Mouse (Mus musculus): ENCODE results near the gene Crb1.
"Not testable (repeated sequence)": the region's sequence is repeated elsewhere in the genome, so short reads cannot be mapped to it uniquely, and the experiment has no call there.

The Crb1 gene

DNA sequence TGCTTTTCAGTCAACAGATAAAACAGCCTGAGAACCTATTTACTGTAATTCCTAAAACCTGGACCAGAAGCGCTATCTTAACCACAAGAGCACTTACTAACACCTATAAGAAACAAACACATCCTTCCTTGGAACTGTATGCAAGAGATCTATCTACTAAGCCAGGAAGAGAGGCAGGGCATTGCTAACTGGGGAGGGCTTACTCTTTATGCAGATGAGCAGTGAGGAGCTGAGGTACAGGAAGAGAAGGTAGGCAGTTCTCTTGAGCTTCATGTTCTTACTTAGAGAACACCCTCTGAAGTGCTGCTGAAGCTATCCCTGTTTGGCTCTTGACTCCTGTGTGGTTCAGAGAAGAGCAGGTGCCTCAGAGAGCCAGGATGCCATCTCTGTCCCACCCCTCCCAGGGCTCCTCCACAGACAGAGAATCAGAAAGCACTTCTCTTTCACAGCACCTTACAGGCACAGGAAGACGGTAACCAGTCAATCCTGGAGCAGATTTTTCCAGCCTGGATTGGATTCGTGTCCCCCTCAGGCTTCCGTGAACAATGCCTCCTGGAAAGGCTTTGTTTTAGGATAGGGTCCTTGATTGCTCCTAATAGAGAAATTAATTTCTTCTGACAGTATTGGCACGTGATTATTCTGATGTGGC lies at the start of gene Crb1:
Gene Crb1, minus strand, starts transcription at position 463 of the 649 bp plus-strand sequence.
- no peak for DNase-seq (ENCODE audit: low spot score in 2 of 2)

DNA sequence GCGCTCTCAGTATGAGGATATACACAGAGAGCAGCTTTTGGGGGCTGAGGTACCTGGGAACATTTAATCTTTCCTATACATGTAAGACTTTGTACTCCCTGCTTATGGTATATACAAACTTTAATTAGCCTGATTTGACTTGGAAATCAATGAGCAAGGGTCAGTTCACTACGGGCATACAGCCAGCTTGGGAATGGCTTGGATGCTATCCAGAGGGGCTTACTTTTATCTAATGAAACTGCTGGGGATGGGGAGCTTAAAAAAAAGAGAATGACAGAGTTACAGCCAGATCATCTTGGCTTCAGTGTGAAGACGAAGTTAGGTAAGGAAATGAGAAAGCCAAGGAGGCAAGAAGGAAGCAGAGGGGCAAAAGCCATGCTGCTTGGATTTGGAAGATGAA lies 48.1 kb upstream of the Crb1 start:
- no peak for DNase-seq (ENCODE audit: low spot score in 2 of 2)

DNA sequence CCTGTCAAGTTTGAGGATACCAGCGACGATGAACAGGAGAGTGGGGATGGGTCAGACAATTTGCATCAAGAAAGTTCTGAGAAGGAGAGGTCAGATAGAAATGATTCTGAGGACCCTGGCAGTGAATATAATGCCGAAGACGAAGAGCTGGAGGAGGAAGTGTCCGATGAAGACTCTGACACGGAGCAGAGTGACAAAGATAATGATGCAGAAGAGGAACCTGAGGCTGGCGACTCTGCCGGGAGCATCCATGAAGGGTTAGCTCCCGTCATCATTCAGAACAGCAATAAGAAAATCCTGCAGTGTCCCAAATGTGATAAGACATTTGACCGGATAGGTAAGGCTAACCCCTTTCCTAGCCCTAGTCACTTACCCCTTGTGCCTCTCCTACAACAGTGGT lies 47.0 kb upstream of the Crb1 start:
- no peak for DNase-seq (ENCODE audit: low spot score in 2 of 2)

DNA sequence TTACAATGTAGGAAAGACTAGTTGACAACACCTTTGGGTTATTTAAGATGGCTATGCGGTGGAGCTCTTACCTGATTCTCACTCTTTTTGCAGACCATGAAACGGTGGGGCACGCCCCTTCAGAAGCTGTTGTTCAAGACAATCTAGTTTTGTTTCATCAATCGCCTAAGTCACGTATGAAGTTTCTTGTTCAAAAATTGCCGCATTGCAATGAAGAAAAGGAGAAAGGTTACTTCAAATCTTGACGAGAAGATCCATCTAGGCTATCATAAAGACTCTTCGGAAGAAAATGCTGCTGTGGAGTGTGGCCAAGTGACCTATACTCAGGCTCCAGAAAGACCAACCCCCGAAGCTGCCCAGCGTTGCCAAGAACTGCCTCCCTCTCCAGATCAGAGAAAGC lies 46.0 kb upstream of the Crb1 start:
- DNase-seq (ENCODE audit: low spot score in 2 of 2): peak in 1 of 2 experiments; percentile 18

DNA sequence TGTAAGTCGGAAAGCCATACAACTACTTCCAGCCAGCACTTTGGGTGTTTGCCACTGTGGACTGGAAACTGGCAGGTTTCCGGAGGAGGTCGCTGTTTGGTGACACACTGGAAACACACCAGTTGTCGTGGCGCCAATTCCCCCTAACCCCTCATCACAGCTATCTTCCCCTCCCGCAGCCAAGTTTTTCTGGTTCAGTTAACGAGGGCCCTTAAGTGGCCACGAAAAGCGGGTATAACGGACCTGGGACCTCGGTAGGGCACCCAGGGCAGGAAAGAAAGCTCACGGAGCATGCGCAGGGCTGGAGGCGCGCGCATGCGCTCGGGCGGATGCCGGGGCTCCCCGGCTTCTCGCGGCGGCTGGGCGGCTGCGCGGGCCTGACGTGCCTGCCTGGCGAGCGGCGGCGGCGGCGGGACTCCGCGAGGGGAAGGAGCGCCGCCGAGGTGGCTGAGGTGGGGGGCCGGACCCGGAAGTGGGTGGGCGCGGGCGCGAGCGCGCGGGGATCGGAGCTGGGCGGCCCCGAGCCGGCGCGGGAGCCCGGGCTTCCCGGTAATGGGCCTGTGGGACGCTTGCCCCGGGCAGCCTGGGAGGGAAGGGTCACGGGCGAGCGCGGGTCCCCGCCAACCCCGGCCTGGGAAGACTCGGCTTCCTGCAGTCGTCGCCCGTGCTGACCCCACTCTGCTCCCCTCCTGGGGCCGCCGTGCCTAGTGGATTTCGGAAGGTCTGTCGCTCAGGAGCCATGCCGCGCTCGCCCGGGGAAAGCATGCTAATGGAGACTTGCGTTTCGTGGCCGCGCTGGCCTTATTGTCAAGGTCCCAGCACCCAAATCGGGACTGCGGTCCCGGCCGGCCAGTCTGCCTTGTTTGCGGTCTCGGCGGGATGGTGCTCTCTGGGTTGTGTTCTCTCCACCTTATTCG lies 45.2 kb upstream of the Crb1 start, which contains the start of gene Zbtb41:
Gene Zbtb41, plus strand, starts transcription at position 414 of the 917 bp plus-strand sequence.
- peak; percentile 77 to 82 for DNase-seq (ENCODE audit: low spot score in 2 of 2)

DNA sequence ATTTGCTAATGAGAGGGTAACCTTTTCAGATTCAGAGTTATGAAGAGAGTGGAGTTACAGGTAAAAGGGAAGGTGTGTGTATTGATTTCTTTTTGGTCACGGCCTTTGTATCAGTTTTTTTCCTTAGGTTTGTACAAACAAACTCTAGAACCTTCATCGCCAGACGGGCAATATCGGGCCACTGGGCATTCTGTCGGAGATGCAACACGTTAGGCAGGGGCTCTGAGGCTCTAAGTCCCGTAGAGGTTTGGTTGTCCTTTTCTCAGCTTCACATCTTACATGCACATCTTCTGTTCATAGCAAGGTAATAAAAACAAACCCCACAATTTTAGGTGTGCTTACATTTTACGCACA lies 44.6 kb upstream of the Crb1 start:
- DNase-seq (ENCODE audit: low spot score in 2 of 2): no peak

DNA sequence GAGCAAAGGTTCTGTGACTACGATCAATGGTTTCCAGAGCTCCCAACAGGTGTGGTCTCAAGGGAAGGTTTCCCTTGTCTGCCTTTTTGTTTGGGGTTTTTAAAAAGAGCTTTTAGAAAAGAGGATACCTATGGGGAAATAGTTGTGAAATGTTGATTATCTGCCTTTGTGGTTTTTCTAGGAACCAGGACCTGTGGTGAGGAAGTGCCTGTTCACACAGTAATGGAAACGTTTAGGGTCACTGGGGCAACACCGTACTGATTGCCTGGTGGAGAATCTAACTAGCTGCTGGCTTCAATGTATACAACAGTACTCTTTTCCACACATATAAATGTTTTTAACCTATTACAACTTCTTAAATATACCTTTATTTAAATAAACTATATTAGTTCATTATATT lies 36.6 kb upstream of the Crb1 start:
- DNase-seq (ENCODE audit: low spot score in 2 of 2): no peak

DNA sequence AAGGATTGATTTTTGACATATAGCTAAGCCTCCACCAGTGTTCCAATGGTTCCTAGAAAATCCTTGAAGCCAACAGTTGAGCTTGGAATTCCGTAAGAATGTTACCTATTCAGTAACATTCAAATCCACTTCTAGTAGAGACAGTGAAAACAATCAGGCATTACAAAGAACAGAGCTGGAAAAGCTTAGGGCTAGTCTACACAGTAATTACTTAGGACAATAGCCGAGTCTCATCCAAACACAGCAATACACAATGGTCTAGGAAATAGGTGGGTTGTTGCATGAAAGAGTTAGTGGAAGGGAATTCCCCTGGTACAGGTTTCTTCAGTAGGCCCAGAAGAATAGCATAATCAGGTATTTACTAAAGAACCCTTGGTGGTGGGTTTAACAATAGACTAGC lies 35.5 kb upstream of the Crb1 start:
- DNase-seq (ENCODE audit: low spot score in 2 of 2): not testable (repeated sequence)

DNA sequence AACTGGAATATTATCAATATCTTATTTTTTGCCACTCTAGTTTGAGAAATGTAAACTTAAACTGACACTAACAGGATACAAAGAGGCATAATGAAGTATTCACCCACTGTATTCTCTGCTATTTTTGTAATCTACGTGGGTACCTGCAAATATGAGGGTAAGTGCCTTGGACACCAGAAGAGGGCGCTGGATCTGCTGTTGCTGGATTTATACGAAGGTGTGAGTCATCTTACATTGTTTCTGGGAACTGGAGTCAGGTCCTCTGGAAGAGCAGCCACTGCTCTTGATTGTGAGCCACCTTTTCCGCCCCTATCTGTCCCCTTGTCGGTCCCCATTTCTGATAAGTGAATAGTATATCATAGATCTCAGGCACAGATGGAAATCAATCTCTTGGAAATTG lies 30.8 kb upstream of the Crb1 start:
- no peak for DNase-seq (ENCODE audit: low spot score in 2 of 2)

DNA sequence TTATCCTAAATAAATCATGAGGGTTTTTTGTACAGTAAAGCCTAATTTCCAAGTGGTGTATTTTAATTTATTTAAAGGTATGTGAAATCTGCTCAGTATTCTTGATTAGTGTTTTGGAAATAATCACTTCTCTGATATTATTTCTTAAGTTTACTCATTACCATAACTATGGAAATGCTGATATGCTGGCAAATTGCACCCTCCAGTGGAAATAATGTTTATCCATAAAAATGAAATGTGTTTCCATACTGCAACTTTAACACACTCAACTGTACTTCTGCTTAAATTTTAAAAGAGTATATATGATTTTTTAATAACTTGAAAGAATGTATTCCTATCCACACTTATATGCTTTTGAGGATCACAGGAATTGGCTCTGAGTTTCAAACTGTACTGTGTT lies 28.9 kb upstream of the Crb1 start:
- no peak for DNase-seq (ENCODE audit: low spot score in 2 of 2)

DNA sequence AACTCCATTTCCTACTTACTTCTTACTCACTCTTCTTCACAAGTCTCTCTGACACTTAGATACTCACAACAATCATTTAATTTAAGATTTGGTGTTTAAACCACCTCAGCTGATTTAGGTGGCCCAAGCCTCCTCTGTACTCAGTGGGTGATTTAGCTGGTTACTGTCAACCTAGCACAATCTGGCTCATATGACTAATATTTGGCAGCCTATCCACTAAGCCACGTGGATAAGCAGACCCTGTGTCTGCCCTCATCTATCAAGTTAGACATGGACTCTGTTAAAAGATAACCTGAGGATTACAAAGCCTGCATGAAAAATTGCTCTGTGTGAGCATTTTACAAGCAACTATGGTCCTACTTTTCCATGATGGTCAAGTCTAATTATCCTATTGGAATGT lies 19.7 kb upstream of the Crb1 start:
- DNase-seq (ENCODE audit: low spot score in 2 of 2): no peak

DNA sequence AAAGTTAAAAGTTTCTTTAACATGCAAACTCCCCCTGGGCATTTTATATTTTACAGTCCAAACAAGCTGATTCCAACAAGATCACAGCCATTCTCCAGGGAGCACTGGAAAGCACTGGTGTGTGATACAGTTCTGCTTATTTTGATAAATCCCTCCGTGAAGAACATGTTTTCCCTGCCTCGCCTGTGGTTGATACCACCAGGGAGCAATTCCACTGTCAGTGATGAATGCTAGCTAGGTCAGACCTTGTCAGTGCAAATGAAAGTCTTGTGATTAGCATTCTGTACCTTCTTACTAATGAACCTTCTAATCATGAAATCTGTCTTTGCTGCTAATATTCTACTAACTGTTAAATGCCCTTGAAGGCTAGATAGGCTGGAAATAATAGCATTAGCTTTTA lies 14.8 kb upstream of the Crb1 start:
- no peak for DNase-seq (ENCODE audit: low spot score in 2 of 2)

DNA sequence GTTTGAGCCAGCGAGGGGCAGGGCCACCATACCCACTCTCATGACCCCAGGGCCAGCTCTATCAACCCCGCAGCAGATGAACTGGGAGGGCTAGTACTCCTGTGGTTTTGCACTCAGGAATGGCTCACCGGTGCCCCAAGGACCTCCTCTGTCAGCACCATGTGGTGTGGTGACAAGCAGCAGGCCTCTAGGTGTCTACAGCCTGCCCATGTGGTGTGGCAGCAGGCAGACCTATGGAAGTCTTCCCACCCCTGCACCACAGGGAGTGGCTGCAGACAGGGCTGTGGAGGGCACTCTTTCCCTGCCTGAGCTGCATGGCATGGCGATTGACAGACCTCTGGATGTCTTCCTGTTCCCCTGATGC lies 2.7 kb upstream of the Crb1 start:
- DNase-seq (ENCODE audit: low spot score in 2 of 2): no peak

DNA sequence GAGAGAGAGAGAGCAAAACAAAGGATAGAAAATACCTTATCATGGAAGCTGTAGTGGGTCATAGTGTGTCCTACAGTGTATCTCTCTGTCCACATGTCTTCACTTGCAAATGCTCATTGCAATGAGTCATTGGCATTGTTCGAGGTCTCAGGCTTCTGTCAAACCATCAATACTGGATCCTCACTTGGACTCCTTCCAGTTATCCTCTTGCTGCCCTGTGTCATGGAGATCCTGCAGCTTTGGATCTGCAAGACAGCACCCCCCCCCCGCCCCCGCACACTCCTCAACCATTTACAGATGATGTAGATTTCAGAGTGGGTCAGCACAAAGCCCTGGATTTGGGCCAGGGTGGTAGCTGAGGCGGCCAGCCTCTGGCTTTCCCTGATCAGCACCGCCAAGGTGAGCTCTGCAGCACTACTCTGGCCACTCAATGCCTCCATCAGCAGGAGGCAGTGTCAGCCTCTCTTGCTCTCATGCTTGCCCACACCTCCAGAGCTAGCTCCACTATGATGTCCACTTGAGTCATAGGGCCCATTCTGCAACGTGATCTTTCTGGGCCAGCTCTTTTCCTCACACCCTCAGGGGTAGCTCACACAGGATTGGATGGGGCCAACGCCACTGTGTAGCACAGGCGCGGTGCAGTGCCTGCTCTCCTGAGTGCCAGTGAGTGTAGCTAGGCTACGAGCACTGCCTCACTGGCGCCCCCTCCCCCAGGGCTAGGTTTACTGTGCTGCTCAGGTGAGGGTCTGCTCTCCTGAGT lies 2.1 kb upstream of the Crb1 start:
- DNase-seq (ENCODE audit: low spot score in 2 of 2): no peak

DNA sequence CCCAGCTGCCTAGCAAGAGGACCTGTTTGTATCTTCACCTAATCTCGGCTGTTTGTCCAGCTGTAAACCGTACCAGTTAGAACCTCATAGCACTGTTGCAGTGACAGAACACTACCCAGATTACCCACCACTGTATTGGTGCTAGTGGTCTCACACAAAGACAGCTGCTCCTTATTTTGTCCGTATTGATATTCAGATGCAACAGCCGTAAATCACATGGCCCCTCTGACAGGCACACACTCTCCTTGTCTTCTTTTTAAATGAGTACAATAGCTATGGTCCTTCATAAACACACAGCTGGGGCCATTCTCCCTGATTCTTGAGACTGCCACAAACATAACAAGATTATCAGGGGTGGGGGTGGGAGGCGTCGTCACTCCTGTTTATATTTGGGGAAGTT lies 1.0 kb downstream of the Crb1 start:
- DNase-seq (ENCODE audit: low spot score in 2 of 2): no peak

DNA sequence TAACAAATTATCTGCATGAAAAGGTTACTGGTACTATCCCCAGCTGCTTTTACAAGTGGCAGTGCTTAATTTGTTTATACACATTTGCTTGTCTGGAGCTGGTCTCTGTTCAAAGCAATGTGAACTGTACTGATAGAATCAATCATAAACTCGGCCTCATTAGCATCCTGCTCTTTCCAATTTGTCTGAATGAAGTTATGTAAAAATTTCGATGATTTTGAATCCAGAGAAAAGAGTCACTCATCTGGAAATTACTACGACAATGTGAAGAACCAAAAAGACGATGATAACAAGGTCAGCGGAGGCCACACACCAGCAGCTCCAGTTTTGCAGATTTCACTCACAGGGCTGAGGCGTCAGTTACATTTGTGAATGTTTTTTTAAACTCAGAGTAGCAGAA lies 5.6 kb downstream of the Crb1 start:
- DNase-seq (ENCODE audit: low spot score in 2 of 2): no peak

DNA sequence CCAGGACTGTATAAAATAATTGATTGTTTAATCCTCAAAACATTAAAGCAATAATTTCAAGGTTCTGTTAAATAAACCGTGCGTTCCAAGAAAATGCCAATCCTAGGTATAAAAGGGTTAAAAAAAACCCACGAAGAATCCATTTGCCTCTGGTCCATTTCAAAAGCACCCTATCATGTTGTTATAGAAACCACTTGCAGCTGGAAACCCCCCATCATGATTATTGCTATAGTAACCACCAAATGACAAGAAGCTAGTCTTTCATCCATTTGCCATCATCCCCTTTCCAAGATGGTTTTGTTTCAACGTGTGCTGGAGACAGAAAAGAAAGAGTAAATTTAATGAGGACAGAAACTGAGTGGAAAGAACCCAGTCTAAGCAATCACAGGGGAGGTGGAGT lies 28.3 kb downstream of the Crb1 start:
- DNase-seq (ENCODE audit: low spot score in 2 of 2): no peak

DNA sequence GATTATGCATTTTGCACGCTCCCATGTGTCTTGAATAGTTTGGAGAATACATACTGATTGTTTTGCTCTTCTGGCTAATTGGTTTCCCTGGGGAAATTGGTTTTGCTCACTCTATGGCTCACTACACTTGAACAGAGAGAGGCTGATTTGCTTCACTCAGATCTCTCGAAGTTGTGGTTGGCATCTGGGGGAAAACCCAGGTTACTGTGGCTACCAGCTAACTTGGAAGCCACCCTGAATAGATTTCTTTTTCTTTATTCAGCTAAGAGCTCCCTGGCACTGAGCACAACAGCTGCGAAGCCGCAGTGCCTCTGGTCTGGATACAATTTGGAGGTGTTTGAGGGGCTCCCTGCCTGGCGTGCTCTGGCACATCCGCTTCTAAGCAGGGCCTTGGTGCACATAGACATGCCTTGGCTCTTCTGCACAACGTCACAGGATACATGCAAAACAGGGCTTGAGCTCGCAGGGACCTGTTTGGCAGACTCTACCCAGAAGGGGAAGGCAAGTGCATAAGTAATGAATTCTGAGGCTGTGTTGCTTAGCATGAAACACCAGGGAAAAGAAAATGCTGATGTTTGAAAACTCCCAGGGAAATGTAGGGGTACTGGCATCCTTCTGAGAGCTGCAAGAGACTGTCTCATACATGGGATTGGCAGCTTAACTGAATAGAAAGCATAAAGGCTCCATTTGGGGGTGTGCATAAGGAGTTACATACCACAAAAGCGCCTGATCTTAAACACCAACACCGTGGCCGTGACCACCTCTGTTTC lies 30.1 kb downstream of the Crb1 start:
- DNase-seq (ENCODE audit: low spot score in 2 of 2): no peak

DNA sequence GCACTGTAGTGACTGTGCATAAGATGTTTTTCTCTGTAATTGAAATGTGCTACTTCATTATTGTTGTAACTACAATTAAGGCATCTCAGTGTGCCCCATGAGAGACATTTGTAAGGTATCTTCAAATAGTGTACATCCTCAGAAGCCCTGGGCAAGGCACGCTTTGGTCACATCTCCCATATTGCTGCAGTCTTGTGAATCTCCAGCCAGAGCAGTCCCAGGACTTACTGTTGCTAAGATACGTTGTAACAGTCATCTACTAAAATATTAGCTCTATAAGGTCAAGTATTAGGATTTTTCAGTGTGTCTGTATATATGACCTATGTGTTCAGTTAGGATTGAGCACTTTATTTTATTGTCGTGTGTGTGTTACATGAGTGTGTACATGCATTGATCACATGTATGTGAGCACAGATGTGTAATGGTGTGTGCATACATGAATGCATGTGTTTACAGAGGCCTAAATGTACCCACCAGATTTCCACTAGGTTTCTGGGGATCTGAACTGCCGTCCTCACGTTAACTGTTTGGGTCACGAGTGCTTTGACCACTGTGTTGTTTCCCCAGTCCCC lies 30.8 kb downstream of the Crb1 start:
- DNase-seq (ENCODE audit: low spot score in 2 of 2): no peak

DNA sequence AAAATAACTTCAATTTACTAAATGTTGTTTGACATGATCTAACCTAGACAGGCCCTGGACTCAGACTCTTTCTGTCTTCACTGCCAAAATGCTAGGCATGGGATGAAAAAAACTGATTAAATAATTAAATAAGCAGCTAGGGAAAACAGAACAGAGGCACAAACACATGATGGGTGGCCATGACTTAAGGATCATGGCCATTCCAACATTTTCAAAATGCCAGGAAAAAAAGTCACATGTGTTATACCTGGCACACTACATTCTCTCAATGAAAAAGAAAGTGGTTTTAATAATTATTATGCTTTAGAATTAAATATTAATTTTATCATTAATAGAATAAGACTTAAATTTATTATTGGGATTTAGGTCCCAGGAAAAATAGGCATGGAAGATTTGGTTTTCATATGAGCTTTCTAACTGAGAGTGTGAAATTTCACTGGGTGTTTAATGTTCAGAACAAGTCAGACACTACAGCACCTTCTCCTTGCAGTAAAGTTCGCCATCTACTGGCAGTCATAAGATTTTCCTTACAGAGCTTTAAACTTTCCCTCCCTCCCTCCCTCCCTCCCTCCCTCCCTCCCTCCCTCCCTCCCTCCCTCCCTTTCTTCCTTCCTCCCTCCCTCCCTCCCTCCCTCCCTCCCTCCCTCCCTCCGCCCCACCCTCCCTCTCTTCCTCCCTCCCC lies 36.6 kb downstream of the Crb1 start:
- DNase-seq (ENCODE audit: low spot score in 2 of 2): no peak

DNA sequence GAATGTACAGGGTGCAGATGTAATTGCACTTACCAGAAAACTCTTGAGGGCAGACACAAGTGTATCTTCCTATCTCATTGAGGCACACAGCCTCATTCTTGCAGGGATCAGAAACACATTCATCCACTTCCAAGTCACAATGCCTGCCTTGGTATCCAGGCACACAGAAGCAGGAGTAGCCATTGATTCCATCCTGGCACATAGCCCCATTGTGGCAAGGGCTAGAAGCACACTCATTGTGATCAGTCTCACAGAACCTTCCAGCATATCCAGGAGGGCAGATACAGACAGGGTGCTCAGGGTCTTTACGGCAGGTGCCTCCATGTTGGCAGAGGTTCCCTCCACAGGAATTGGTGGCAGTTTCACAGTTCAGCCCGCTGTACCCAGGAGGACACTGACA lies 39.9 kb downstream of the Crb1 start:
- DNase-seq (ENCODE audit: low spot score in 2 of 2): no peak

All from urinary bladder, adult 18-20 months (tissue).